Mouse (Mus musculus) MEL-GATA-1-ER (cell line): ENCODE results near the gene Btf3l4.

Source experiments
- DNase-seq: peaks from one replicate; pipeline ENCODE4 v3.0.0-alpha.2; 2012; ENCODE audit warnings: low read depth; ENCODE audit errors: extremely low read depth

The Btf3l4 gene

GRCm38 (mm10) chr4:108825677-108826076 lies 7.7 kb downstream of the Btf3l4 start:
- DNase-seq, result no peak

DNA sequence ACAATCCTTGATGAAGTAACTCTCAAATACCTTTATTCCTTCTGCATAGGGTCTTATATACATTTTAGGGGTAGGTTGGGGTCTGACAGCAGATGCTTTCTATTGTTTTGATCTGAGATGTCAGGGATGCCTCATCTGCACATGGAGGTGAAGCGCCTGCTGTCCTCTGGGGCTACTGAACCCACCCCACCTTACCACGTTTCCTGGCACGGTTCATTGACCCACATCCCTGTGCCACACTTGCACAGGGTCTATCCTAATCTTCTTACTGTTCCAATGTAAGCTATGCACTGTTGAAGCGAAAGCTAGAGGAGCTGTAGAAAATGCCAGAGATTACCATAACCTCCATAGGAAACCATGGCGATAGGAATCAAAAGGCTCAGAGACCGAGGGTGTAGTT lies 21.9 kb downstream of the Btf3l4 start:
- DNase-seq, result no peak

GRCm38 (mm10) chr4:108811142-108811541 lies 22.3 kb downstream of the Btf3l4 start:
- DNase-seq, result no peak

DNA sequence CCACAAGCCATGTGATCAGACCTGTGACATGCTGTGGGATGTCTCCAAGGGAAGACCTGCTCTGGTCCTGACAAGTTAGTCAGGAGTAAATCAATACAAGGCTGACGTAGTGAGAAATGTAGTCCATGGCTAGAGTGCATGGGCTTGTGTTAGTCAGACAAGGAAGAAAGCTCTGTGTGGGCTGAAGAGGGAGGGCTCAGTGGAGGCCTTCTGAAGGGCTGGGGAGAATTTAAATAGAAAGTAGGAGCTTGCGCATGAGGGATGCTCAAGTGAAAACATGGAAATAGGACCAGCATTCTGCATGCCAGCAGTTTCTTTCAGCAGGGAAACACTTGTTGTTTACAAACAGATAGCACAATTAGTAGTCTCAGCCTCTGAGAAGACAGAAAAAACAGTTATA lies 29.9 kb downstream of the Btf3l4 start:
- DNase-seq, result no peak

GRCm38 (mm10) chr4:108798083-108798830 lies 35.2 kb downstream of the Btf3l4 start:
- DNase-seq, result peak; percentile 14

DNA sequence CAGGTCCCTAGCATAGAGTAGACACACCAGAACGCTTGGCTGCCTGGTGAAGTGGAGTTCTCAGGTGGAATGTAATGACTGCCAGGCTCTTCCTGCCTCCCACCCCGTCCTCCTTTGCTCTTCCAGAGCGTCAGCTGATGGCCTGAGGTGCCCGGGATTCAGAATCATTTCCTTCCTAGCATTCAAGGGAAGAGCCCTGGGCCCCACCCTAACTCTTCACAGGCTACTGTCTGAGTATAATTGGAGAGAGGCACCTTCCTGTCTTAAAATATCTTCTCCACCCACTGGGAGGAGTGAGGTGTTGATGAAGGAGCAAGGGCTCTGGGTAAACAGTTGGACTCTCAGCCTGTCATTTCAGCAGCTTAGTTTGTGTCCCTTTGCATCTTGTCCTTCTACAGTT lies 36.7 kb downstream of the Btf3l4 start:
- no peak for DNase-seq

GRCm38 (mm10) chr4:108793941-108794340 lies 39.5 kb downstream of the Btf3l4 start:
- DNase-seq, result no peak

DNA sequence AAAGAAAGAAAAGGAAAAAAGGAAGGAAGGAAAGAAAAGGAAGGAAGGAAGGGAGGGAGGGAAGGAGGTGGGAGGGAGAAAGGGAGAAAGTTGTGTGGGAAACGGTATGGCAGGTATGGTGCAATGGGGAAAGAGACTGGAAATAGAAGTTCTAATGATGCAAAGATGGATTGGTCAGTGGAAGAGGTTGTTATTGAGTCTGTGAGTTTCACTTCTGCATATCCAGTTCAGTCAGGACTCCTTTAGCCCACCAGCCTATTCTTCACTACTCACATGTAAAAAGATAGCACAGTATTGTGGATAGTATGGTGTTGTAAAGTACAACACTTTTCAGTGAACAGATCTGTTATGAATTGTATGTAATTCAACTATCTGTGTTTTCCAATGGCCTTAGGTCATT lies 42.9 kb downstream of the Btf3l4 start:
- no peak for DNase-seq

- DNase-seq, result no peak
Measured at GRCm38 (mm10) chr4:108789258-108789936, 44.0 kb downstream of the Btf3l4 start.

- DNase-seq, result no peak
Measured at GRCm38 (mm10) chr4:108782421-108783085, 50.9 kb downstream of the Btf3l4 start.

DNA sequence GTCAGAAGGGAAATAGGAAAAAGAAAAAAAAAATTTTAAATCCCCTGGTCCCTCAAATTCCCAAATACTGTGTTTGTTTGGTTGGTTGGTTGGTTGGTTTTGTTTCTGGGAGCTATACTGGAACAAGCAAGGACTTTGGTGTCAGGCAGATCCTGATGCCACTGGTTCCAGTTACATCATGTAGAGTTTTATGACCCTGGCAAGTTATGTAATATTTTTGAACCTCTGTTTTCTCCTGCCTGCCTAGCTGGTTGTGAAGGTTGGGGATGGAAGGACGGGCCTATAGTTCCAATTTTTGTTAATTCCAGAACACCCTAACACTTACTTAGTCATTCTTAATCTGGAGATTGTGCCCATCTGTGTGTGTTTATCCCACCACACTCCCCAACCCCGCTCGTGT lies 51.8 kb downstream of the Btf3l4 start:
- no peak for DNase-seq

DNA sequence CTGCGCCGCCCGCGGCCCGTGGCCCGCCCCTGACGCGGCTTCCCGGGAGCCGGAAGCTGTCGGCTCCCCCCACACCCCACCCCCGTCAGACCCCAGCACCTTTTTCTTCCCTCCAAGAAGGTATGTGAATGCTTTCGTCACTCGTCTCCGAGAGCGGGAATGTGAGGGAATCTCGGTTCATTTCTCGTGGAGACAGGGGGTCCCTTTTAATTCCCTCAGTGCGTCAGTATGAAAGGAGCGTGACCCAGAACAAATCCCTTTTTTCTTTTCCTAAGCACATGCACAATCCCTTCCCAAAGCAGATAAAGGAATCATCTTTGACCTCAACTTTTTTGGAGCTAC lies 52.6 kb downstream of the Btf3l4 start:
- no peak for DNase-seq

GRCm38 (mm10) chr4:108780057-108780863 lies 53.2 kb downstream of the Btf3l4 start, which contains the start of gene Zfyve9:
Gene Zfyve9 (minus strand): TSS chr4:108780798.
- no peak for DNase-seq

DNA sequence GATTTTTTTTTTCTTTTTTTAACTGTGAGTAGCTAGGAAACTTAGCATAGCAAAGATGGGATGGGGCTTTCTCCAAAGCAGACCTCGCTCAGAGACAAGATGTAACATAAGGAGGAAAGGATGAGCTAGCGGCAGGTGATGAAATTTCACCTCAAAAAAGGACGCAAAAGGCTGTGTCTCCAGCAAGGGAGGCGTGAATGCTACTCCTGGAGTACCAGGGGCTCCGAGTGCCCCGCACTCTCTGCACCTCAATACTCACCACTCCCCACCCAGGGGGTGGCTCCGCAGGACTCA lies 53.7 kb downstream of the Btf3l4 start:
- no peak for DNase-seq

DNA sequence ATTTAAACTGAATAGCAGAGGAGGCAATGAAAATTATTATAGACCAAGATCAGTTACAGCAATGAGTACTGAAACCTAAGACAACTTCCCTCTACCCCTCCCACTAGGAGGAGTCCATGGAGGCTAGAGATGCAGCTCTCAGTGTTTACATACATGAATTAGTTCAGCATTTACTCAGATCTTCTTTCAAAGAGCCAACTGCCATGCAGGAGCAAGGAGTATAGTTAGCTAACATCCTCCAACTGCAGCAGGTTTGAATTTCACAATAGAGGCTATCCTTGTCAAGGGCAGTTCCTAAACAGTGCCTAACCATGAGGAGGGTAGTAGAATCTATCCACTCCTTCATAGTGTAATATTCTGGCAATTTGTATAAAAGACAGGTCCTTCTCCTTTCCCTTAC lies 64.9 kb downstream of the Btf3l4 start:
- no peak for DNase-seq
